Mouse (Mus musculus): ENCODE results near the gene S100a14. TPM values are rescaled to one million over a fixed set of nuclear protein-coding genes. Genes with fewer than 3 reads are reported as not detected.

The S100a14 gene
- polyA plus RNA-seq (2016; fragmentation: Nextera tagmentation; extraction: Ambion mirVana) = 1.5 and 2.2 TPM in 2 replicates

GRCm38 (mm10) chr3:90526580-90526979 lies at the start of gene S100a14:
TSS of gene S100a14 (plus strand) at chr3:90526856.
- ATAC-seq (ENCODE audit: insufficient number of reproducible peaks, insufficient read depth, low FRiP score, low TSS enrichment) = peak; percentile 65; the same call in 1 of the 2 replicates
- no peaks in the 10 kb centered on the region for H3K4me1 ChIP-seq
- H3K36me3 ChIP-seq = no peaks in the 10 kb centered on the region
- no peak within 1 kb of the TSS for H3K4me2 ChIP-seq (replicated peaks)
- 75% methylated on average over 5 of the region's 5 CpGs for WGBS
- no peaks in the 10 kb centered on the region for H3K27me3 ChIP-seq
- H3K4me3 ChIP-seq = no peak within 1 kb of the TSS
- no peak within 1 kb of the TSS for H3K9ac ChIP-seq
- H3K27ac ChIP-seq = no peak within 1 kb of the TSS
- H3K9me3 ChIP-seq = no peaks in the 10 kb centered on the region

GRCm38 (mm10) chr3:90486998-90487397 lies 39.7 kb upstream of the S100a14 start:
- H3K4me1 ChIP-seq = peaks cover 5% of the 10 kb centered on the region; the same call in 1 of the 2 replicates
- 84% methylated on average over 5 of the region's 5 CpGs for WGBS
- ATAC-seq (ENCODE audit: insufficient number of reproducible peaks, insufficient read depth, low FRiP score, low TSS enrichment) = no peak
- no peak overlapping the region for H3K9ac ChIP-seq
- H3K36me3 ChIP-seq = peaks cover 68% of the 10 kb centered on the region
- no peaks in the 10 kb centered on the region for H3K9me3 ChIP-seq
- H3K27me3 ChIP-seq = no peaks in the 10 kb centered on the region
- no peak overlapping the region for H3K27ac ChIP-seq
- no peak overlapping the region for H3K4me2 ChIP-seq (replicated peaks)
- no peak overlapping the region for H3K4me3 ChIP-seq

- no peaks in the 10 kb centered on the region for H3K9me3 ChIP-seq
- WGBS = 86% methylated on average over 6 of the region's 6 CpGs
Observed at GRCm38 (mm10) chr3:90488576-90488975, 38.1 kb upstream of the S100a14 start.

GRCm38 (mm10) chr3:90490696-90491256 lies 35.9 kb upstream of the S100a14 start, which contains the start of gene Snapin:
TSS of gene Snapin (minus strand) at chr3:90491033.
- Histone ChIP-seq H3K4me2 (replicated peaks) (peak within 1 kb of the TSS; percentile 55), H3K27me3 (no peaks in the 10 kb centered on the region), H3K4me3 (peak within 1 kb of the TSS; percentile 71), H3K27ac (peak within 1 kb of the TSS; percentile 67; the same call in 1 of the 2 replicates), H3K4me1 (peaks cover 5% of the 10 kb centered on the region; the same call in 1 of the 2 replicates), H3K9ac (peak within 1 kb of the TSS; percentile 73), H3K36me3 (peaks cover 36% of the 10 kb centered on the region), H3K9me3 (no peaks in the 10 kb centered on the region)
- ATAC-seq (ENCODE audit: insufficient number of reproducible peaks, insufficient read depth, low FRiP score, low TSS enrichment) = peak; percentile 95
- 1% methylated on average over 37 of the region's 37 CpGs for WGBS

More at GRCm38 (mm10) chr3:90488576-90488975, 38.1 kb upstream of the S100a14 start:
- Histone ChIP-seq H3K9ac (no peak overlapping the region), H3K27ac (no peak overlapping the region), H3K4me2 (replicated peaks) (no peak overlapping the region), H3K4me3 (no peak overlapping the region), H3K36me3 (peaks cover 52% of the 10 kb centered on the region), H3K27me3 (no peaks in the 10 kb centered on the region), H3K4me1 (peaks cover 5% of the 10 kb centered on the region; the same call in 1 of the 2 replicates)
- no peak for ATAC-seq (ENCODE audit: insufficient number of reproducible peaks, insufficient read depth, low FRiP score, low TSS enrichment)

GRCm38 (mm10) chr3:90491350-90491749 lies 35.3 kb upstream of the S100a14 start:
- ATAC-seq (ENCODE audit: insufficient number of reproducible peaks, insufficient read depth, low FRiP score, low TSS enrichment) = no peak
- no peak overlapping the region for H3K27ac ChIP-seq
- no peaks in the 10 kb centered on the region for H3K9me3 ChIP-seq
- peaks cover 5% of the 10 kb centered on the region; the same call in 1 of the 2 replicates for H3K4me1 ChIP-seq
- no peak overlapping the region for H3K9ac ChIP-seq
- H3K4me3 ChIP-seq = no peak overlapping the region
- H3K27me3 ChIP-seq = no peaks in the 10 kb centered on the region
- peaks cover 36% of the 10 kb centered on the region for H3K36me3 ChIP-seq
- 34% methylated on average over 2 of the region's 2 CpGs for WGBS
- H3K4me2 ChIP-seq (replicated peaks) = no peak overlapping the region

GRCm38 (mm10) chr3:90493831-90494540 lies 32.7 kb upstream of the S100a14 start:
- Histone ChIP-seq H3K27ac (no peak overlapping the region), H3K27me3 (no peaks in the 10 kb centered on the region), H3K9ac (no peak overlapping the region), H3K4me2 (replicated peaks) (no peak overlapping the region), H3K4me3 (no peak overlapping the region), H3K36me3 (peaks cover 33% of the 10 kb centered on the region), H3K4me1 (peaks cover 5% of the 10 kb centered on the region; the same call in 1 of the 2 replicates), H3K9me3 (no peaks in the 10 kb centered on the region)
- ATAC-seq (ENCODE audit: insufficient number of reproducible peaks, insufficient read depth, low FRiP score, low TSS enrichment) = no peak
- 71% methylated on average over 4 of the region's 4 CpGs for WGBS

- Histone ChIP-seq H3K4me1 (no peaks in the 10 kb centered on the region), H3K27ac (no peak overlapping the region), H3K4me2 (replicated peaks) (no peak overlapping the region), H3K9me3 (no peaks in the 10 kb centered on the region), H3K36me3 (peaks cover 44% of the 10 kb centered on the region), H3K27me3 (no peaks in the 10 kb centered on the region), H3K9ac (no peak overlapping the region), H3K4me3 (no peak overlapping the region)
- no peak for ATAC-seq (ENCODE audit: insufficient number of reproducible peaks, insufficient read depth, low FRiP score, low TSS enrichment)
- 86% methylated on average over 7 of the region's 7 CpGs for WGBS
Observed at GRCm38 (mm10) chr3:90495850-90496525, 30.7 kb upstream of the S100a14 start.

GRCm38 (mm10) chr3:90497597-90497996 lies 29.1 kb upstream of the S100a14 start:
- H3K27ac ChIP-seq = no peak overlapping the region
- H3K36me3 ChIP-seq = peaks cover 59% of the 10 kb centered on the region
- no peak overlapping the region for H3K4me3 ChIP-seq
- H3K4me2 ChIP-seq (replicated peaks) = no peak overlapping the region
- H3K9me3 ChIP-seq = no peaks in the 10 kb centered on the region
- no peaks in the 10 kb centered on the region for H3K4me1 ChIP-seq
- H3K27me3 ChIP-seq = no peaks in the 10 kb centered on the region
- ATAC-seq (ENCODE audit: insufficient number of reproducible peaks, insufficient read depth, low FRiP score, low TSS enrichment) = no peak
- H3K9ac ChIP-seq = no peak overlapping the region

GRCm38 (mm10) chr3:90503444-90503843 lies 23.2 kb upstream of the S100a14 start:
- ATAC-seq (ENCODE audit: insufficient number of reproducible peaks, insufficient read depth, low FRiP score, low TSS enrichment) = no peak
- H3K4me3 ChIP-seq = no peak overlapping the region
- WGBS = 86% methylated on average over 4 of the region's 4 CpGs
- no peak overlapping the region for H3K4me2 ChIP-seq (replicated peaks)
- H3K4me1 ChIP-seq = peaks cover 10% of the 10 kb centered on the region; the same call in 1 of the 2 replicates
- no peaks in the 10 kb centered on the region for H3K27me3 ChIP-seq
- no peaks in the 10 kb centered on the region for H3K9me3 ChIP-seq
- H3K9ac ChIP-seq = no peak overlapping the region
- H3K27ac ChIP-seq = no peak overlapping the region
- peaks cover 78% of the 10 kb centered on the region for H3K36me3 ChIP-seq

- WGBS = 94% methylated on average over 5 of the region's 5 CpGs
Observed at GRCm38 (mm10) chr3:90505216-90505615, 21.4 kb upstream of the S100a14 start.

GRCm38 (mm10) chr3:90506362-90506761 lies 20.3 kb upstream of the S100a14 start:
- H3K4me1 ChIP-seq = peaks cover 10% of the 10 kb centered on the region; the same call in 1 of the 2 replicates
- no peak overlapping the region for H3K4me2 ChIP-seq (replicated peaks)
- no peak overlapping the region for H3K27ac ChIP-seq
- no peaks in the 10 kb centered on the region for H3K9me3 ChIP-seq
- H3K36me3 ChIP-seq = peaks cover 57% of the 10 kb centered on the region
- ATAC-seq (ENCODE audit: insufficient number of reproducible peaks, insufficient read depth, low FRiP score, low TSS enrichment) = no peak
- no peaks in the 10 kb centered on the region for H3K27me3 ChIP-seq
- 87% methylated on average over 3 of the region's 3 CpGs for WGBS
- H3K9ac ChIP-seq = no peak overlapping the region
- no peak overlapping the region for H3K4me3 ChIP-seq

More at GRCm38 (mm10) chr3:90505216-90505615, 21.4 kb upstream of the S100a14 start:
- Histone ChIP-seq H3K36me3 (peaks cover 65% of the 10 kb centered on the region), H3K27me3 (no peaks in the 10 kb centered on the region), H3K4me3 (no peak overlapping the region), H3K9me3 (no peaks in the 10 kb centered on the region), H3K9ac (no peak overlapping the region), H3K4me2 (replicated peaks) (no peak overlapping the region), H3K27ac (no peak overlapping the region), H3K4me1 (peaks cover 10% of the 10 kb centered on the region; the same call in 1 of the 2 replicates)
- ATAC-seq (ENCODE audit: insufficient number of reproducible peaks, insufficient read depth, low FRiP score, low TSS enrichment) = no peak
